Mouse (Mus musculus) retina, postnatal 1 day (tissue): ENCODE measurements around the gene Sfswap.
A peak's percentile ranks its signal among the peaks of the same experiment; 100 is the strongest.

Experiments used
- DNase-seq: peaks from one replicate; pipeline ENCODE4 v3.0.0-alpha.2; 2012

The Sfswap gene

DNA sequence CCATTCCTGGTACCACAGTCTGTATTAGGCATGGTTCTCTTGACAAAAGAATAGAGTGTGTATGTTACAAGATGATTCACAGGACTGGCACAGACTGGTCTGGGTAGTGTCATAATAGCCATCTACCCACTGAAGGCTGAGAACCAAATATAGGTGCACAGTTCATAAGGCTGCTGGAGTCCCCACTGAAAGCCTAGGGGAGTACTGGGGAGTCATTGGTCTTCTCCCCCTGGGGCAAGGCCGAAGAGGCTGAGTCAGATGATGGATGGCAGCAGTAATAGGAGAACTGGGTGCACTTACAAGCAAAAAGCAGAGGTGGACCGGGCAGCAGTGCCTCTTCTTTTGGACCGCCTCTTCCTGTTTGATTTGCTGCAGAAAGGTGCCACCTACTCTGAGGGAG, 32.7 kb downstream of the Sfswap start:
- DNase-seq, result no peak

DNA sequence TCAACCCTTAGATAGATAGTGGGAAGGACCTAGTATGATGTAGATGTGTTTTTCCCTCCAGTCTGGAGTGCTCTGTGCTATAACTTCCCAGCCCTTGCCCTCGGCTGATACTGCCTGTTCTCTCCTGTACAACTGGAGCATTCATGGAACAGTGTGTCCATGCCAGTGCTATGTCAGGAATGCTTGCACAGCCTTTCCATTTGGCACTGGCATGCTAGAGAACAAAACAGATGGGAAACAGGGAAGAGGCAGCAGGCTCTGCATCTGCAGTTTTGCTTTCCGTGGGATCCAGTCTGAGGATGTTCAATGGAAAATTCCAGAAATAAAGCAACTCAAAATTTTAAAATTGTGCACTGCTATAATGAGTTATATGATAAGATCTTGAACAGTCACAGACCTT, 33.5 kb downstream of the Sfswap start:
- DNase-seq, result no peak

DNA sequence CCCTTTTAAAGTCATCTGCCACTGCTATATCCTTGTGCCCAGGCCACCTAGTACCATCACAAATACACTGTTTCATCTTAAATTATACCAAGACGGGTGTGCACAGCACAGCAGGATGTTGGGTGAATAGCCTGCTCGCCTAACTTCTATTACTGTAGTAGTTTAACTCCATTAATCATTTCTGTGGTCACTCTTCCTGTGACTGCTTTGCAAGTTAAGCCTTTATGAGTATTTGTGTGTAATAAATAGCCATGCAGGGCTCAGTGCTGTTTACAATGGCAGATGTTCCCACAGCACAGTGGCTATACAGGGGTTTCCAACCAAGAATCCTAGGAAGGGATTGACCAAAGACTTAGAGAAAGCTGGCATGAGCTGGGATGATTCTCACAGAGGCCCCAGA, 34.0 kb downstream of the Sfswap start:
- DNase-seq, result no peak

DNA sequence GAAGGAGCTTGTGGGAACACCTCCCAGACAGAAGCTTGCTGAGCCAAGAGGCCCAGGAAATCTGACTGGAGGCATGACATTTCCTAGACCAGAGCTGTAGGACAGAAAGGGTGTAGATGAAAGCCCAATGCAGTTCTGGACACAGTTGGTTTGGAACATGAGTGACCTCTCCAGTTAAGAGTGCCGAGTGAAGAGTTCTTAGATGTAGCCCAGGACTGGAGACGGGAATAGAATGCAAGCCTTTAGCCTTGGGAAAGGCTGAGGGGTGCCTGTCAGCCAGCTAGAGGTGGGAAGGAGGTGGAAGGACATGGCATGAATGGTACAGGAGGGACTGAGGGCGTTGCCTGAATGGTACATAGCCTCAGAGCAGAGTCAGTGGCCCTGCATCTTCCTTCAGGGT, 34.4 kb downstream of the Sfswap start:
- no peak for DNase-seq

- no peak for DNase-seq
Measured at GRCm38 (mm10) chr5:129538826-129539225, 37.8 kb downstream of the Sfswap start.

- no peak for DNase-seq
Measured at GRCm38 (mm10) chr5:129542236-129542635, 41.2 kb downstream of the Sfswap start.

DNA sequence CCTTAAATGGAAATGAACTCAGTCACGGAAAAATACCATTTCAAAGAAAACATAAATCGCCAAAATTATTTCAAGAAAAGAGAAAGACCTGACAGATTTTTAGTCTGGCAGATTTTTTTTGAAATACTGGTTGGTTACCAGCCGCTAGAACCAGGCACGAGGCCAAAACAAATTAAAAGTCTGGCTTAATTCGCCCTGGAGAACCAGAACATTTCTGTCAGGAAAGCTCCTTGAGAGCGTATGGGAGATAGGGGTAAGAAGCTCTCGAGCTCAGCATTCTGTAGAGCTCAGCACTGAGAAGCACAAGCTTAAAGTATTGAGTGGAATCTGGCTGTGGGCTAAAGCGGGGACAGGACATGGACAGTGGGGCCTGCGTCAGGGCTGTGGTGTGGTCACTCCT, 44.8 kb downstream of the Sfswap start:
- no peak for DNase-seq

DNA sequence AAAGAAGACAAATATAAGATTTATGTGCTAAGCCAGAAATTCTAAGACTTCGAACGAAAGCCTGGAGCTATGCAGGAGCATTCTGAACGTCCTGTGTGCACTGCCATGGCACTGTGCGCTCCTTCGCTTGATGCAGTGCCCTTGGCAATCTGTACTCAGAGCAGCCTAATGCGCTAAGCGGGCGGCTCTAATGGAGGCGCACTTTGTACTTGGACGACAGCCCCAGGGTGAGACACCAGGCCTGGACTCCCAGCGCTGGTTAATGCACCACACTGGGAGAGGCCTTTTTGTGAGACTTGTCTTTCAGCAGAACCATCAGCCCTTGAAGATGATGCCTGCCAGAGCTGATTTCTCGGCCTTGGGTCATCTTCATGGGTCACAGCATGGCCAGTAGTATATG, 48.7 kb downstream of the Sfswap start:
- DNase-seq, result peak; percentile 57

- DNase-seq, result no peak
Measured at GRCm38 (mm10) chr5:129550790-129551189, 49.8 kb downstream of the Sfswap start.

- no peak for DNase-seq
Measured at GRCm38 (mm10) chr5:129551991-129552390, 51.0 kb downstream of the Sfswap start.

DNA sequence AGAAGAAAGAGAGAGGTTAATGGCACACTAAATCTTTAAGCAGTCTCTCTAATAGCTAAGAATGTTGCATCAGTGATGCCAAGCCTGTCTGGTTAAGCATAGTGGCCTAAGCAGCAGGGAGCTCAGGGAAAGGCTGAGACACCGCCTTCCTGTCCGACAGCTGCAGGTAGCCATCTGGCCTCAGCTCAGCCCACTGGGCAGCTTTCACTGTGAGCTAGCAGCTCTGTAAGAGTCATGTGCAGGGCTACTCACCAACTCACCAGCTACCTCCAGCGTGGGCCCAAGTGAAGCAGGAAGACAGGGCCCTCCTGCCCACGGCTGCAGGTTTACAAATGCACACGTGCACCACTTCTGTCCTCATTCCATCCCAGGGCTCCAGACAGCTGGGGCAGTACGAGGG, 52.6 kb downstream of the Sfswap start:
- no peak for DNase-seq

DNA sequence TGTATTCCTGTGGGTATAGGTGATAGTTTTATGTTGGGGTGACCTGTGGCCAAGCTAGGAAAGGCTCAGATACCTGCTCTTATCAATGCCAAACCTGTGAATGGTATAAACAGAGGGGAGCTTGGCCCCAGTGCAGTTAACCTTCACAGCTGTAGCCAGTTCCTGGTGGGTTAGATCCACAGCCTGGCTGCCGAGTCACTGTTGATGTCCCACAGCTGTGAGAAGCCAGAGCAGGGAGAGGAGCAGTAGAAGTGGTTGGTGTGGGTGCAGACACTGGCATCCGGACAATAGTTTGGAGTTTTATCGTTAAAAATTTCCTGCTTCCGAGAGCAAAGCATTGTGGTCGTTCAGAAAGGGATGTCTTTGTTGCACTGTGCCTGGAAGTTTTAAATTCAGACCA, 57.6 kb downstream of the Sfswap start:
- no peak for DNase-seq

DNA sequence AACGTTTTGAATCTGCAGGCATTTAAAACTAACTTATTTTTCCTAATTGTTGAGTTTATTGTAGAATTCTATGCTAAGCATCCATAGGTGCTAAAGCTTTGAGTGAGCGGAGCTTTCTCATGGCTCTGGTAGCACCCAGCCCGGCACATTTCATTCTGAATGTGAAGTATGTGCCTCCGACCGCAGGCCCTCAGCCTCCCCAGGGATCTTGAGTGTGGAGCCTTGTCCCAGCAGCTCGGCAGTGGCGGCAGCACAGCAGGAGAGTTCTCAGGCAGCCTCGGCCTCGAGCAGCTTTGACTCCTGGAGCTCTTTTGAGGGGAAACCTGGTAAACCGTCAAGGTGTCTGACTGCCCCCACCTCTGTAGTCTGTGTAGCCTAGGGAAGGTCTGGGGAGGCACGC, 58.3 kb downstream of the Sfswap start:
- no peak for DNase-seq

GRCm38 (mm10) chr5:129562342-129562741, 61.3 kb downstream of the Sfswap start:
- no peak for DNase-seq

GRCm38 (mm10) chr5:129568596-129568995, 67.6 kb downstream of the Sfswap start:
- DNase-seq, result no peak

DNA sequence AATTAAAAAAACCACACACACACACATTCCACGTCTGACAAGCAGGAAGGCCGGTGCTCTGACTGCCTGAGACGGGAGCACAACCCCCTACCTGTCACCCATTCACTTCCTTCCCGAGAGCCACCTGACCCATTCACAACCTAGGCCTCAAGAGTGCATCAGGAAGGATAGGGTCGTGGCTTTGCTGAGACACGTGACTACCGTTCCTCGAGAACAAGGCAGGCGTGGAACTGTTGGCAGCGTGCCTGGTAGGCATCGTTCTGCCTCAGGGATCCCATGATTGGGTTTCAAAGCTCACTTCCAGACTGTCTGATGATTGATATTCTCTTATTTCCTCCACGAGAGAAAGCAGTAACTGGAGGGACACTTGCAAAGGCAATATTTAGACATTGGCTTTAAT, 77.2 kb downstream of the Sfswap start:
- DNase-seq, result peak; percentile 24

- DNase-seq, result no peak
Measured at GRCm38 (mm10) chr5:129580046-129580445, 79.0 kb downstream of the Sfswap start.

DNA sequence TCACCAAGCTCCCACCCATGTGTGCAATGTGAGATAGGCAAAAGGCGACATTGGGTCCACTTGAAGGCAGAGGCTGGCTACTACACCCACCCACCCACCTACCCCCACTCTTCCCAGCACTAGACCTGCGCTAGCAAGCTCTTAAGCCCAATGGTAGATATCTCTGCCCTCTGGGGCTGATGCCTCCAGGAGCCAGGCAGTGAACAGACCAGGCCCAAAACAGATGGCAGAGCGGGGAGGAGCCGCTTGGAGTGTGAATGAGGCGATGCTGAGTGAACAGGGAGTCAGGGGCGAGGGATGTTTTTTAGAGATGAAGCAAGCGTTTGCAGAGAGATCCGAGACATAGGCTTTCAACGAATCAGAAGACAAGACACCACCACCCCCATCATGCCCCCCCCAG, 79.6 kb downstream of the Sfswap start:
- no peak for DNase-seq

GRCm38 (mm10) chr5:129581015-129581414, 80.0 kb downstream of the Sfswap start:
- DNase-seq, result no peak

DNA sequence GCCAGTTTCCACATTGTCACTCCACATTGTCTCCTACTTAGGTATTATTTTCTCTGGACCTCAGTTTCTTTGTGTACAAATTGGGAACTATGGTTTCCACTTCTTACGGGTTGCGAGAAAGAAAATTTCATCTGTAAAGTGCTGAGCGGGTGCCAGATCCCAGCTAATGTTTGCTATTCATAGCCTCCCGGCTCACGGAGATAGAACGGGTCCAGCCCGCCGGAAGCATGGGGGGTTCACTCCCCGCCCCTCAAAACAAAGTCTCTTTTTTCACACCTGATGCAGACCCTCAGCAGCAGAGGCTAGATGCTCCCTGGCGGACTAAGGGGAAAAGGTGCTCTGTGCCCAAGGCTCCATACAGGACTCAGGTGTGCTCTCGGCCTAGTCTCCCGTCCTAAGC, 82.3 kb downstream of the Sfswap start:
- no peak for DNase-seq

DNA sequence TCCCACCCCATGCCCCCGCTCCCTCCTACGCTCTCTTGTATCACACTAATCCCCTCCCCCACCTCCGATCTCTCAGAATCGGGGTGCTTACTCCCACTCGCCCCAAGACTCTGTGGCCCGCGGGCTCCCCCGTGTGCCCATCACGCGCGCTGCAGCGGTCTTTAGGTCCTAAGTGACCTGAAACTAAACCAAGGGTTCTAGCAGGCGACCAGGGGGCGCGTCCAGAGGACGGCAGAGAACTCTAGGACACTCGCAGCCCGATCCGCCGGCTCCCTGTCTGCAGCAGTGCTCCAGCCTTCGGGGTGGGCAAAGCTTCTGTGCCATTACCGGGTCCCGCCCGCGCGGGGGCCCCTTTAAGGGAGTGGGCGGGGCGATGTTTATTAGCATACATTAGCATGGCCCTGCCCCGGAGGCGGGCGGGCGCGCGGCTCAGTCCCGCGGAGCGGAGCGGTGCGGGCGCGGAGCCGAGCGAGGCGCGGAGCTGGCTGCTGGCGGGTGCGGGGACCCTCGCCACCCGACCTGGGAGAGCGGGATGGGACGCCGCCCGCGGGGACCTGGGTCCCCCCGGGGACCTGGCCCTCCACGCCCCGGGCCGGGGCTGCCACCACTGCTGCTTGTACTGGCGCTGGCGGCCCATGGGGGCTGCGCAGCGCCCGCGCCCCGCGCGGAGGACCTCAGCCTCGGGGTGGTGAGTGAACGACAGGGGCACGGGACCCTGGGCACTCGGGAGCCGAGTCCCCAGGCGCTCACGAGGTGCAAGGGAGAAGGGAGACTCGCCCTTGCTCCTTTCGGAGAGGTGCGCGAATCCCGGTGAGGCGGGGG, 83.0 kb downstream of the Sfswap start, which contains the start of gene Mmp17:
Mmp17 (plus strand) TSS at position 409 of the 822 bp plus-strand sequence.
- peak; percentile 93 for DNase-seq

GRCm38 (mm10) chr5:129584583-129585541, 83.8 kb downstream of the Sfswap start:
- DNase-seq, result peak; percentile 62

DNA sequence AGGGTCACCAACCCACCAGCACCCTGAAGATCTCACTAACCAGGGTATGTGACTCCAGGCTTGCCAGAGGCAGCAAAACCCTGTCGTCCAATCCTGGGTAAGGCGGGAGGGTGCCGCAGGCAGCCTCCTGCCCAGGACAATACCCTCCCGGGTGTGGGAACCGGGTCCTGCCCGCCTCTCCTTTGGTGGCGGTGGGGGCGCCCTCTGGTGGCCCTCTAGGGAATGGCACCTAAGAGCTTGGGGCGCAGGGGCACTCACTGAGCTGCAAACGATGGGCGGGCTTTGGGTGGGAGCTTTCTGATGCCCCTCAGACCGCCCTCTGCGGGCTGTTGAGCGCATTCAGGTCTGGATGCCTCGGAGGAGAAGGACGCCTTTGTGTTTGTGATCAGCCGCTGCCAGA, 85.0 kb downstream of the Sfswap start:
- DNase-seq, result peak; percentile 95

DNA sequence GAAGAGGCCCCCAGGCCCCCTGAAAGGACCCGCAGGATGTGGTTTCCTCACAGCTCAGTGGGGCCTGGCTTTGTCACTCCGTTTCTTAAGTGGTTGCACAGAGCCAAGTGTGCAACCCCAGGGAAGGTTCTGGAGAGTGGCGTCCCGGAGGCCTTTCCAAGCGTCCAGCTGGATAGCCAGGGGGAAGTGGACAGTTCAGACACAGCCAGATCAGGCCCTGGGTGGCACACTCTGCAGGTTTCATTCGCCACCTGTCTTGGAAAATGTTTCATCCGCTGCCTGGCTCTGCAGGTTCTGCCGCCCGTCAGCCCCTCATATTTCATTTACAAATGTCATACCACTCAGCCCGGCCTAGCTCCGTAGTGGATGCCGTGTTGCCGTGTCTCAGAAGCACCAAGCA, 85.5 kb downstream of the Sfswap start:
- DNase-seq, result no peak
